Mouse (Mus musculus): Measurements from ENCODE around the gene Cdk17. TPM values are rescaled to one million over a fixed set of nuclear protein-coding genes. Genes with fewer than 3 reads are reported as not detected.

The Cdk17 gene
- polyA plus RNA-seq, 1 experiment from 2014 or later: 19.2 TPM

DNA sequence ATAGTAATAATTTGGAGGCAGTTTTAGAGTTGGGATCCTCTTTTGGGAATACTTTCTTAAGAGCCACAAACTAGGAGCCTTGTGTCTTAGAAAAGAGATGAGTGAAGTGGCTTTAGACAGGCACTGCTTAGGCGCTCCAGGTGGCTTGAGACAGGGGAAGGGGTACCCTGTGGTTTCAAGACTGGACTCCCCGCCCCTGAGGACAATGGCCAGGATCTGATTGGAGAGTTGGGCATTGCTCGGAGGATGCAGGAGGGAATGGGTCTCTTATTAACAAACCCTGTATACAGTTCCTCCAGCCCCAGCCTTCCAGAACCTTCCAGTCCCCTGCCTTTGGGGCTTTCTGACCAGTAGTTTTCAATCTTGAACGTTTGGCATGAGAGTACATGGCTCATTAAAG lies 150.9 kb downstream of the Cdk17 start:
- Histone ChIP-seq H3K27ac (replicated peaks; ENCODE audit: low read depth, low read length) (peak overlapping the region; percentile 99), H3K4me3 (ENCODE audit: low read depth, low read length) (peak overlapping the region; percentile 93), H3K27me3 (ENCODE audit: control insufficient read depth, insufficient read depth, low read length) (no peaks in the 10 kb centered on the region), H3K36me3 (ENCODE audit: control insufficient read depth, insufficient read depth, low read length) (no peaks in the 10 kb centered on the region), H3K4me2 (ENCODE audit: low read depth, severe bottlenecking) (peak overlapping the region; percentile 72), H3K9me3 (ENCODE audit: control insufficient read depth, low read length) (no peaks in the 10 kb centered on the region), H3K4me1 (ENCODE audit: control insufficient read depth, insufficient read depth, low read length) (peaks cover 12% of the 10 kb centered on the region; the same call in 1 of the 2 replicates), H3K9ac (ENCODE audit: low read length) (peak overlapping the region; percentile 98)
- whole genome bisulfite sequencing: 4% methylated on average over 4 of the region's 4 CpGs
- DNase-seq (ENCODE audit: low spot score) (peak; percentile 59), ATAC-seq (ENCODE audit: insufficient number of reproducible peaks, low FRiP score, low TSS enrichment, low read depth) (peak; percentile 15; the same call in 1 of the 2 replicates)

MicroRNA genes within 50 kb of the gene (microRNA counts, 519-probe panel; counts per million panel counts)
- microRNA mmu-miR-1931: not detected

Small RNA genes lying within 50 kb of the gene (microRNA-seq; reads per million reads assigned to microRNA genes)
- 1.8 reads per million for gene Mir1931

Other genes with a start within 250 kb of the Cdk17 start
- 0.07 and 0.21 TPM in 2 replicates for gene Cfap54, start 79.3 kb upstream of the Cdk17 start, polyA plus RNA-seq (2014; fragmentation: Nextera tagmentation; extraction: Ambion mirVana)
- gene Elk3, start 150.3 kb downstream of the Cdk17 start, polyA plus RNA-seq (2014; fragmentation: Nextera tagmentation; extraction: Ambion mirVana): 51.7 and 52.8 TPM in 2 replicates